Mouse (Mus musculus) testis, adult 2 months (tissue): ENCODE measurements around the gene Ergic3. TPM values are rescaled to one million over a fixed set of nuclear protein-coding genes. Genes with fewer than 3 reads are reported as not detected.

Experiments
- H3K27ac ChIP-seq: fragments of 200-500 bp; 2 replicates; pipeline ENCODE4 v1.5.1; 2012; ENCODE audit warnings: low read depth, low read length; ENCODE audit not compliant: control insufficient read depth, insufficient read depth
- H3K27me3 ChIP-seq: fragments of 200-500 bp; 2 replicates; pipeline ENCODE4 v1.6.1; 2012; ENCODE audit warnings: mild to moderate bottlenecking, low read length, moderate library complexity; ENCODE audit not compliant: control insufficient read depth, insufficient read depth
- H3K36me3 ChIP-seq: fragments of 200-500 bp; 2 replicates; pipeline ENCODE4 v1.6.1; 2012; ENCODE audit warnings: mild to moderate bottlenecking, low read length; ENCODE audit not compliant: control insufficient read depth, insufficient read depth
- H3K4me1 ChIP-seq: fragments of 200-500 bp; 2 replicates; pipeline ENCODE4 v1.6.1; 2012; ENCODE audit warnings: low read length; ENCODE audit not compliant: control insufficient read depth, insufficient read depth
- H3K4me3 ChIP-seq: fragments of 200-500 bp; 2 replicates; pipeline ENCODE4 v1.5.1; 2012; ENCODE audit warnings: low read depth, mild to moderate bottlenecking, low read length, moderate library complexity, mixed read lengths; ENCODE audit not compliant: control insufficient read depth
- CTCF ChIP-seq: fragments of 200-500 bp; IDR thresholded peaks from 2 replicates; pipeline ENCODE4 v1.5.1; 2012; ENCODE audit warnings: low read depth, mild to moderate bottlenecking, inconsistent platforms, low read length, moderate library complexity; ENCODE audit not compliant: control insufficient read depth, insufficient read depth, insufficient replicate concordance
- POLR2A ChIP-seq: fragments of 200-500 bp; IDR thresholded peaks from 2 replicates; pipeline ENCODE4 v1.6.1; 2012; ENCODE audit warnings: low read depth, mild to moderate bottlenecking, inconsistent platforms, low read length, moderate library complexity; ENCODE audit not compliant: control insufficient read depth
- polyA plus RNA-seq: library from polyadenylated mRNA; depleted of rRNA; stranded (reverse); fragments of >200 nt; gene quantifications from 2 replicates; pipeline ENCODE4 v1.2.3, GENCODE M21; 2012

The Ergic3 gene
- polyA plus RNA-seq, 1 experiment, result 412 TPM

GRCm38 (mm10) chr2:155985776-155986175 is 22.1 kb upstream of the Ergic3 start:
- H3K27ac ChIP-seq, result no peak overlapping the region
- H3K4me1 ChIP-seq, result no peaks in the 10 kb centered on the region
- no peaks in the 10 kb centered on the region for H3K27me3 ChIP-seq
- no peak overlapping the region for H3K4me3 ChIP-seq
- peaks cover 8% of the 10 kb centered on the region for H3K36me3 ChIP-seq
- TF ChIP-seq CTCF, result no peak
- no peak for TF ChIP-seq POLR2A

DNA sequence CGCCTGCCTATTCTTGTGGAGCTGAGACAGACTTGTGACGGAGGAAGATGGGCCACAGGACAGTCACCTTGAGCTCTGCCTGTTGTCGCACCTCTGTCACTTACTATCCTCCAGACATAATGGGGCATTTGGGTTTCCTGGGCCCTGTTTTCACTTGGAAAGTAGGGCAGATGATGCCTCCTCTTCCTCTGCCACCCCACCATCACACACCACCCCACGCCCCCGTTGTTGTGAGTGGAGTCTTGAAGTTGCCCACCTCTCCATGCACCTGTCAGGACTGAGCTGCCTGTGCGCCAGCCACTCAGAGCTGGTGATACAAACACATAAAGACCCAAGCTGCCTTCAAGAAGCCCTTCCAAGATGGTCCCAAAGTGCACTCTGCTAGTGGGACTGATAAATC is 20.7 kb upstream of the Ergic3 start:
- TF ChIP-seq POLR2A (no peak), CTCF (no peak)
- peaks cover 7% of the 10 kb centered on the region for H3K36me3 ChIP-seq
- no peak overlapping the region for H3K4me3 ChIP-seq
- no peaks in the 10 kb centered on the region for H3K4me1 ChIP-seq
- H3K27me3 ChIP-seq, result no peaks in the 10 kb centered on the region
- no peak overlapping the region for H3K27ac ChIP-seq

DNA sequence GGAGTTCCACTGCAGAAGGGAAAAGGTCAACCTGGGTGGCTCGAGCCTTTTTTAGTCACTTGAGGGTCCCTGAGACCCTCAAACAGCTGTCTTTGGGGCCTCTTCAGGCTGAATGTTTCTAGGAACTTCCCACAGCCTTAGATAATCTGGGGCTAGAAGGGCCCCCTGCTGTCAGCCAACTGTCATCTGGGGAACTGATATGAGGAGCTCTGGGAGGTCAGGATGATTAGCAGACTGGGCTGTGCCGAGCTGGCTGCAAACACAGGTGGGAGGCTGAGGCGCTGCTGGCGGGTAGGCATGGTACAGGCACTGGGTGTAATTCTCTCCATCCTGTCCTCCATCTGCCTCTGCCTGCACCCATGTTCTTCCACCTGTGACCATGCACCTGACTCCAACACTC is 18.8 kb upstream of the Ergic3 start:
- Histone ChIP-seq H3K4me3 (no peak overlapping the region), H3K4me1 (no peaks in the 10 kb centered on the region), H3K27ac (no peak overlapping the region), H3K36me3 (peaks cover 5% of the 10 kb centered on the region; the same call in 1 of the 2 replicates), H3K27me3 (no peaks in the 10 kb centered on the region)
- TF ChIP-seq POLR2A, result no peak
- TF ChIP-seq CTCF, result no peak

GRCm38 (mm10) chr2:155991151-155991550 is 16.7 kb upstream of the Ergic3 start:
- no peaks in the 10 kb centered on the region for H3K36me3 ChIP-seq
- no peaks in the 10 kb centered on the region for H3K27me3 ChIP-seq
- no peak overlapping the region for H3K27ac ChIP-seq
- H3K4me1 ChIP-seq, result no peaks in the 10 kb centered on the region
- no peak overlapping the region for H3K4me3 ChIP-seq
- TF ChIP-seq CTCF (no peak), POLR2A (no peak)

DNA sequence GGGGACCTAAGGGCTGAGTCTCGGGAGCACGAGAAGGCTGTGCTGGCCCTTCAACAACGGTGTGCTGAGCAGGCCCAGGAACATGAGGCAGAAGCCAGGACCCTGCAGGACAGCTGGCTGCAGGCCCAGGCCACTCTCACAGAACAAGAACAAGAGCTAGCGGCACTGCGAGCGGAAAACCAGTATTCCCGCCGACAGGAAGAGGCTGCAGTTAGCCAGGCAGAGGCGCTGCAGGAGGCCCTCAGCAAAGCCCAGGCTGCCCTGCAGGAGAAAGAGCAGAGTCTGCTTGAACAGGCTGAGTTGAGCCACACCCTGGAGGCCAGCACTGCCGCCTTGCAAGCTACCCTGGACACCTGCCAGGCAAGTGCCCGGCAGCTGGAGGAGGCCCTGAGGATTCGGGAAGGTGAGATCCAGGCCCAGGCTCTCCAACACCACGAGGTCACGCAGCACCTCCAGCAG is 16.0 kb upstream of the Ergic3 start:
- Histone ChIP-seq H3K4me3 (no peak overlapping the region), H3K4me1 (no peaks in the 10 kb centered on the region), H3K36me3 (no peaks in the 10 kb centered on the region), H3K27me3 (no peaks in the 10 kb centered on the region), H3K27ac (no peak overlapping the region)
- TF ChIP-seq CTCF (no peak), POLR2A (no peak)

GRCm38 (mm10) chr2:156005393-156005792 is 2.5 kb upstream of the Ergic3 start:
- TF ChIP-seq POLR2A, result no peak
- TF ChIP-seq CTCF, result peak; percentile 10; the same call in 1 of the 2 replicates

DNA sequence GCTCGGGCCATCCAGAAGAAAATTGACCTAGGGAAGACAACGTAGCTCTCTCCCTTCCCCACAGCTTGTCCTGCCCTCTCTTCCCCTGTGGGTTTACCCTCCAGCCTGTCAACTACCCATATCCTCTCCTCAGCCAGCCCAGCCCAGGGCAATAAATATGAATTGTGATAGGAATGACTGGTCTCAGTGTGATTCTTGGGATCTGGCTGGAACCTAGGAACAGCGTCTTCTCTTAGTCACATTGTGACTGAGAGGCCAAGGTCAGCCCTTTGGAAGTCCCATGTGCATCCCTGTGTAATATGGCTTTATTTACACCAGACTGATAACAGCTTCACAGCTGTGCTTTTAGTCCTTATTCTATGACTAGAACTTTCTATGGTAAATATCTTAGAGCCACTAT is 10.3 kb downstream of the Ergic3 start:
- H3K36me3 ChIP-seq, result no peaks in the 10 kb centered on the region; the same call in none of the 2 replicates

More at GRCm38 (mm10) chr2:156005393-156005792, 2.5 kb upstream of the Ergic3 start:
- Histone ChIP-seq H3K36me3 (no peaks in the 10 kb centered on the region), H3K4me3 (no peak overlapping the region), H3K27ac (no peak overlapping the region), H3K27me3 (no peaks in the 10 kb centered on the region), H3K4me1 (peaks cover 6% of the 10 kb centered on the region)

More for the DNA sequence above, 10.3 kb downstream of the Ergic3 start:
- TF ChIP-seq POLR2A (no peak), CTCF (no peak)
- no peak overlapping the region for H3K4me3 ChIP-seq
- no peak overlapping the region for H3K27ac ChIP-seq
- no peaks in the 10 kb centered on the region for H3K27me3 ChIP-seq
- H3K4me1 ChIP-seq, result no peaks in the 10 kb centered on the region; the same call in 1 of the 2 replicates
